Mouse (Mus musculus) monocyte, adult 5-6 weeks (primary cell): ENCODE measurements around the gene Ano6. TPM values are rescaled to one million over a fixed set of nuclear protein-coding genes. Genes with fewer than 3 reads are reported as not detected.

Source experiments
- ATAC-seq: fragments of 153-309, 156-312 bp; replicated peaks from 2 replicates; pipeline ENCODE4 v1.8.0; 2017; ENCODE audit warnings: mild to moderate bottlenecking; ENCODE audit not compliant: low TSS enrichment, insufficient number of reproducible peaks, severe bottlenecking, poor library complexity, low FRiP score
- total RNA-seq: library from RNA; stranded (forward); fragments of 200-1000, 200-491, 200-594 nt; gene quantifications from 3 replicates; pipeline ENCODE4 v1.2.3, GENCODE M21; 2017

Gene Ano6
- total RNA-seq, 1 experiment from 2014 or later: 47.5 TPM

- ATAC-seq: no peak
These were observed 1.9 kb downstream of the Ano6 start for GRCm38 (mm10) chr15:95792261-95793260.

DNA sequence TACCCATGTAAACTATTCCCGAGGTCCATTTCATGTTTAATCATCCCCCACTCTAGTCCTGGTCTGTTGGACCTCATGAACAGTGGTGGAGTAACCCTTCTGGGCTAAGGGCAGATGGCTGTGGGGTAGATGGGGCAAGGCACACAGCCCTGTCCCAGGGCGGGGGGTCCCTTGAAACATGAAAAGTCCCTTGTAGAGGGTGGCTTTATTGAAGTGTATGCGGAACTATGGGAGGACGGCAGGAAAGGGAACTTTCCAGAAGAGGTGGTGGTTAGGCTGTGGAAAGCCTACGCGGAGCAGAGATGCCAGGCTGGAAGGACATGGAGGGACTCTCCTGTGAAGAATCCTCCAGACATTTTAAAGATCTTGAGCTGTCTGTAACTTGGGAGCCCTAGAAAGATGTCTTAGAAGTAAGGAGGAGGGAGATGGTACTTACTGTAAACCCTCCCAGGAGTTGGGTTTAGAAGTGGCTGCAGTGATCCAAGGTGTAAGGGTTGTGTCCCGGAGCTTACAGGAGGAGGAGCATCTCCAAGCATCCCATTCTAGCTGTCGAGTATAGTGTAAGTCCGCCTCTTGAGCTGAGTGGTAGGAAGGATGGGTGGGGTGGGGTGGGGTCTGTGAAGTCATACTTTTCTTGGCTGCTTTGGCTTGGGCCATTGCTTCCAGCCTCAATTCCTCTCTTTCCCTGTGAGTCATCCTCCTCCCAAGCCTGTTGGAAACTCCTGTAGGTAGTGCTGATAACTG lies 3.3 kb downstream of the Ano6 start:
- no peak for ATAC-seq

DNA sequence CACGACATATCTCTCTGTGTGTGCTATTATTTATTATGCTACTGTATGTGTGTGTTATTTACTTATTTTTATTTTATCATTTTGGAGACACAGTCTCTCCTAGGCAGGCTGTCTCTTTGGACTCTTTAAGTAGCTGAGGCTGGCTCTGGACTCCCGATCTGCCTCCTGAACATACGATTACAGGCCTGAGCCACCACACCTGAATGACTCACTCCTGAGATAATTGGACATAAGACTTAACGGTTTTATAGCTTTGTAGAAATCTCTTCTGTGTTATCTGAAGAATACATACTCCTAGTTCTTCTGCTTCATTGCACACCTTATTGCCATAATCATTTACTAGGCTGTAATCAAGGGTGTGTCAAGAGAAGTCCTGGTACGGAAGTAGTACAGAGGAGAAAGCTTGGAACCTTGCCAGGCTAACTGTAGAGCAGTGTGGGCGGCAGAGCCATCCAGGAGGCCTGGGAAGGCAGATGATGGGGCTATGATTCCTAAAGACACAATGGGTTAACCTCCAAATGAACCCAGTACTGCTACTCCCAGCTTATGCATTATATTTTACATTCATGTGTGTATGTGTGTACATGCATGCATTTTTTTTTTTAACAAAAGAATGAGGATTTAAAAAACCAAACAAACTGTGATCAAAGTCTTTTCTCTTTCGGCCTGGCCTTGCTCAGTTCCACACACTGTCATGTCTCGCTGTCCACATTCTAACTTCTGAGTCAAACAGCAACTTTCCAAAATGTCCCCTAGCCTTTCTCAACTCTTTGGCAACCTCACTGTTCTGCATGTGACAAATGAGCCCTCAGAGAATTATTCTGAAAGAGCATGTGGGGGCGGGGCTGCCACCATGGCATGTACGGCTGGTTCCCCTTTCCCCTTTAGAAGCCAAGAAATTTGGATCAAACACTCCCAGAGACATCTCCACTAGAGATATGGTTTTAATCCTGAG lies 4.2 kb downstream of the Ano6 start:
- ATAC-seq: peak; percentile 64

DNA sequence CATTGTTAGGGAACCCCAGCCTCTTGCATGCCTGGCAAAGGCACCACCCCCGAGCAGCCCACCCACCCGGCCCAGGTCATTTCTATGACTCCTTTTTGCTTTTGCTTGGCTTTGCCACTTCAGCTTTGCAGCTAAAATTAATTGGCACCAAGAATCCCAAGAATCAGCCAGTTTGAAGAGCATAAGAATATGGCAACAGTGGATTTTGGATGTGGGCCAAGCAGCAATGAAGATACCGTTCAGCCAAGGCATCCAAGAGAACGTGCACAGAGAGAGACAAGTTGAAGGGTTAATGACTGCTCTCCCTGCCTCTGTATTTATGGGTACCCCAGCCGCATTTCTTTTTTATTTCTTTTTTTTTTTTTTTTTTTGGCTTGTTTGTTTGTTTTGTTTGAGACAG lies 5.4 kb downstream of the Ano6 start:
- ATAC-seq: no peak

DNA sequence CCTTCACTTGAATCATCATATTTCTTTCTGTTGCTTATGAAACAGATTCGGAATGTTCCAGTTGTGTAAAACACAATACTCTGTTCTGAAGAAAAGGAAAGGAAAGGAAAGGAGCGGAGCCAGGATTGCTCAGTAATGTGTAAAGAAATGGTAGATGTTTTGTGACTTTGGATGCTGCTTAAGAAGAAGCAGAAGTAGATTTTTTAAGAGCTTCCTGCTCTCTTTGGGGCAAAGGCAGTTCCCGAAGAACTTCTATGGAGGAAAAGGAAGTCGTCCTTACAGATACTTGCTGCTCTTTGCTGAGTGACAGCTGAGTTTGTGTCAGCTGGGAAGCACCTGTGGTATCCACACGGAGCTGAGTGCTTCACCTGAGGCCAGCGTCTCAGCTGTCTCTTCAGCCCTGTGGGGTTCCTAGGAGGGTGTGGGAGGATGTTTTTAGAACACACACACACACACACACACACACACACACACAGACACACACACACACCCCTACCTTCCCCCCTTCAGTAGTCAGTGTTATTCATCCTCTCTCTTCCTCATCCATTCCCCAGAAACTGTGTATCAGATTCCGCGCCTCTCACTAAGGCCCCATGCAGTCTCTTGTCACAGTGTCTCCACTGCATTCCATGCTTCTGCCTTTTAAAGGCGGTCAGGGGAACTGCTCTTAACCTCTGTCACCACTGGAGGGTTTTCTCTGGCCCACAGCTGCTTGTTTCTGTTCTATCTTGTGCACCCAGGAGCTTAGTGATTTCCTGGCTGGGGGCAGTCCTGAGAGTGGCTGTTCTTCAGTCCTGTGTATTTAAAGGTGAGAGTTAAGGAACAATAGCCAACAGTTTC lies 6.7 kb downstream of the Ano6 start:
- ATAC-seq: 0 out of 2 replicates have a peak, but pooled peaks have one; percentile 7

DNA sequence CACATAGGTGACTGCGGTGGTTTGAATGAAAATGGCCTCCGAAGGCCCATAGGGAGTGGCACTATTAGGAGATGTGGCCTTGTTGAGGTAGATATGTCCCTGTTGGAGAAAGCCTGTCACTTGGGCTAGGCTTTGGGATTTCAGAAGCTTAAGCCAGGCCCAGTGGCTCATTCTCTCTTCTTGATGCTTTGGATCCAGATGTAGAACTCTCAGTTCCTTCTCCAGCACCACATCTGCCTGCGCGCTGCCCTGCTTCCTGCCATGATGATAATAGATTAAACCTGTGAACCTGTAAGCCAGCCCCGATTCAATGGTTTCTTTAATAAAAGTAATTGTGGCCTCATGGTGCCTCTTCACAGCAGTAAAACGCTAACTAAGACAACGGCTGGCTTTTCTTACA lies 7.6 kb downstream of the Ano6 start:
- ATAC-seq: no peak

DNA sequence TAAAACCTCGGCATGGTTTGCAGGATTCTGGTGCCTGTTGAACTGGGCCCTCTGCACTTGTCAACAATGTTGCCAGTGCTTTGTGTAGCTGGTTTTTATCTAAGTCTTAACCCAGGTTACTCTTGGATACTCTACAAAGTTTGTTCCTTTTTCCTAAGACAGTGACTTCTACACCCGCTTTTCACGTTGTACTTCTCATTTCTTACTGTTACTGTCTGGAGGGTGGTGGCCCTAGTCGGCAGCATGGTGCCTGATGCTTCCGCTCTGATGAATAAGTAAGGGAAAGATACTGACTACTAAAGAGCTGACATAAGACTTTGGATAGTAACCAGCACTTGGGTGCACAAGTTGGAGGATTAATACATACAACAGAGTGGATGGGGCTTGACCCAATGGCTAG lies 9.0 kb downstream of the Ano6 start:
- ATAC-seq: 0 out of 2 replicates have a peak, but pooled peaks have one; percentile 8

- no peak for ATAC-seq
These were observed 9.4 kb downstream of the Ano6 start for GRCm38 (mm10) chr15:95800051-95800450.

- ATAC-seq: no peak
These were observed 10.8 kb downstream of the Ano6 start for GRCm38 (mm10) chr15:95801261-95801979.

DNA sequence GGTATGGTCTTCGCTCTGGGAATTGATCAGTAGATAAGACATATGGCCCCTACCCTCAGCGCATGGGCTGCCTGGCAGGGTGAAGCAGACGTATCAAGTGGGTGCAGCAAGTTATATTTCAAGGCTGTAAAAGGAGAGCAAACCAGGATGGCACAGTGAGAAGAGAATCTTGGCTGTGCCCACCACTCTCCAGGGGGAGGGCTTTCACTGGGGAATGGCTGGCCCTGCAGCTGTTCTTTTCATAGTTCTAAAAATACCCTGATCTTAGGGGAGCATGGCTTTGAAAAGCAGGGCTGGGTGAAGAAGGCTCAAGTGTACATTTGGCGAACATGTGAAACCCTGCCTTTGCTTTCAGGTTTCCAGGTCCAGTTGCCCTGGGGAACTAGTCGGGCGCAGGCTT lies 11.5 kb downstream of the Ano6 start:
- ATAC-seq: no peak

DNA sequence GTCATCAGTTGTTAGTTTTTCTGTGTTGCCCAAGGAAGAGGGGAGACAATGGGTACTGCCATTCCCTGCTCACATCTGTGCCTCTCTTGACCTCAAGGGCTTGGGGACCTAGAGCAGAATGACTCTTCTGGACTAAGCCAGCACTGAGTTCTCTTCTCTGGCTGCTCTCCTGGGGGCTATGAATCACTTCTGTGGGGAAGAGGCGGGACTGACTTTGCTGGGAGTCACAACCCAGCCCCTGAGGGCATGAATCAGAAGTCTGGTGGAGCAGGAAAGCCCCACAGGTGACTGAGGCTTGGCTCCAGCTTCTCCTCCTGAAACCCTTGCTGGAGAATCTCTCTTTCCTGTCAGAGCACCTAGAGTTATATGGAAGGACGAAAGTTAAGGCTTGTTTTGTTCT lies 12.1 kb downstream of the Ano6 start:
- ATAC-seq: no peak

DNA sequence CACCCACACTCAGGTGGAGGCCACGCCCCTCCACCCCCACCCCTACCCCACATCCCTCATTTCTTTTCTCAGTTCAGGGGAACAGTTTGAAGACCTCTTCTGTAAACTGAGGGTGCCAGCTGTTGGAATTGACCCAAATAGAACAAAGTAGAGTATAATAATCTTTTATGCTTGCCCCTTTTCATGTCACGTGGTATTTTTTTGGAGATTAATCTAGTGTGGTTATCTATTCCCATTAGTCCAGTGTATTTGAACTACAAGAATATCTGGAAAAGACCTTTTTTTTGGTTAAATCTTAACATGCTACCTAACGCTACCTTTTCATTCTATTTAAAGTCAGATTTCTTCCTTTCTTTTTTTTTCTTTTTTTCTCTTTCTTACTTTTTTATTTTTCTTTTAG lies 12.8 kb downstream of the Ano6 start:
- no peak for ATAC-seq

GRCm38 (mm10) chr15:95804255-95804654 lies 13.6 kb downstream of the Ano6 start:
- ATAC-seq: no peak

DNA sequence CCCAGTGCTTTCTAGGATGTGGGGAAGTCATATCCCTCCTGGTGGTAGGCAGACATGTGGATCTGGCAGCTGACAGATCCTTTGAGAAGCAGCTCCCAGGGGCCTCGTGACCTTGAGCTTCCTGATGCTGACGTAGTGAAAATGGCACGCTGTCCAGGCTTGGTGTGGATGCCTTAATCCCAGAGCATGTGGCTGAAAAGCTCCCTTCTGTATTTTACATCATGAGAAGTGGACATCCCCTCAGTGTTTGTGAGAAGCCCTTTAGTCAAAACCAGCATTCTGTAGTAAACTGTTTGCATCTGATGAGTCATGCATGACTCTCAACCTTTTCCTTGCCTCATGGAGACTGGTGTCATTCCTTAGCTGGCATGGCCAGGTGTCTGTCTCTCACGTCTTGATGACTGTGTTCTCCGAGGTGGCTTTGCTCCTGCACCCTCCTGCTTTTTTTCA lies 14.4 kb downstream of the Ano6 start:
- no peak for ATAC-seq

GRCm38 (mm10) chr15:95807908-95808307 lies 17.3 kb downstream of the Ano6 start:
- peak; percentile 81 for ATAC-seq

GRCm38 (mm10) chr15:95810357-95810761 lies 19.7 kb downstream of the Ano6 start:
- ATAC-seq: no peak
